Mouse (Mus musculus): ENCODE data around the gene Glmp.
"Not testable (repeated sequence)": the region's sequence is repeated elsewhere in the genome, so short reads cannot be mapped to it uniquely, and the experiment has no call there.

The Glmp gene

GRCm38 (mm10) chr3:88324951-88325405 is at the start of gene Glmp:
Gene Glmp (plus strand): TSS chr3:88325023.
- DNase-seq: peak; percentile 85

- no peak for DNase-seq
These were observed 48.7 kb upstream of the Glmp start for GRCm38 (mm10) chr3:88276121-88276520.

GRCm38 (mm10) chr3:88276529-88277143 is 48.2 kb upstream of the Glmp start:
- DNase-seq: peak; percentile 34

GRCm38 (mm10) chr3:88280035-88280434 is 44.8 kb upstream of the Glmp start:
- DNase-seq: no peak

- DNase-seq: not testable (repeated sequence)
These were observed 43.5 kb upstream of the Glmp start for GRCm38 (mm10) chr3:88281141-88281916.

- DNase-seq: not testable (repeated sequence)
These were observed 39.8 kb upstream of the Glmp start for GRCm38 (mm10) chr3:88284815-88285564.

- not testable (repeated sequence) for DNase-seq
These were observed 39.3 kb upstream of the Glmp start for GRCm38 (mm10) chr3:88285565-88285895.

GRCm38 (mm10) chr3:88287110-88287509 is 37.7 kb upstream of the Glmp start, which contains the start of gene Gm38392:
Gene Gm38392 (minus strand): TSS chr3:88287210.
- DNase-seq: no peak

GRCm38 (mm10) chr3:88288133-88288713 is 36.6 kb upstream of the Glmp start:
- not testable (repeated sequence) for DNase-seq

- DNase-seq: peak; percentile 35
These were observed 32.9 kb upstream of the Glmp start for GRCm38 (mm10) chr3:88291970-88292369.

GRCm38 (mm10) chr3:88295272-88295671 is 29.6 kb upstream of the Glmp start:
- DNase-seq: not testable (repeated sequence)

GRCm38 (mm10) chr3:88296110-88296560 is 28.7 kb upstream of the Glmp start:
- DNase-seq: no peak

- peak; percentile 100 for DNase-seq
These were observed 28.1 kb upstream of the Glmp start, which contains the start of the genes Tsacc and Cct3 for GRCm38 (mm10) chr3:88296561-88297318. Gene Tsacc (minus strand): TSS chr3:88296999. Gene Cct3 (plus strand): TSS chr3:88297116.

GRCm38 (mm10) chr3:88297321-88297851 is 27.4 kb upstream of the Glmp start:
- no peak for DNase-seq

- DNase-seq: no peak
These were observed 25.7 kb upstream of the Glmp start for GRCm38 (mm10) chr3:88299172-88299571.

- no peak for DNase-seq
These were observed 4.1 kb downstream of the Glmp start for GRCm38 (mm10) chr3:88328956-88329355.

GRCm38 (mm10) chr3:88331282-88331681 is 6.5 kb downstream of the Glmp start:
- DNase-seq: peak; percentile 68

- DNase-seq: no peak
These were observed 9.3 kb downstream of the Glmp start for GRCm38 (mm10) chr3:88334029-88334658.

GRCm38 (mm10) chr3:88334902-88335435 is 10.1 kb downstream of the Glmp start:
- DNase-seq: no peak

GRCm38 (mm10) chr3:88335436-88336053 is 10.7 kb downstream of the Glmp start:
- no peak for DNase-seq
